Mouse (Mus musculus) embryonic stem cell, embryonic (primary cell): ENCODE measurements at regions not wholly inside any gene's neighbourhood (a gene's known extent, or its start where the extent isn't known, plus 50 kb on each side); places are given as distances from the start of the nearest gene placed in this dataset.

Source experiments
- CTCF ChIA-PET, 4 experiments: fragments of 300-600 bp in 2 of 4; fragments of 350-600 bp in 2 of 4; sonication (Branson Sonifier 250); formaldehyde crosslinking; loops; one replicate each; lab custom pipeline; 2022; ENCODE audit warnings: inconsistent platforms in 2 of 4; lab: Charles Lee
- POLR2A ChIA-PET, 4 experiments: fragments of 300-600 bp in 2 of 4; fragments of 350-600 bp in 2 of 4; sonication (Branson Sonifier 250); formaldehyde crosslinking; loops; one replicate each; lab custom pipeline; 2022; ENCODE audit warnings: antibody characterized with exemption in 4 of 4, inconsistent platforms in 1 of 4; lab: Charles Lee

DNA sequence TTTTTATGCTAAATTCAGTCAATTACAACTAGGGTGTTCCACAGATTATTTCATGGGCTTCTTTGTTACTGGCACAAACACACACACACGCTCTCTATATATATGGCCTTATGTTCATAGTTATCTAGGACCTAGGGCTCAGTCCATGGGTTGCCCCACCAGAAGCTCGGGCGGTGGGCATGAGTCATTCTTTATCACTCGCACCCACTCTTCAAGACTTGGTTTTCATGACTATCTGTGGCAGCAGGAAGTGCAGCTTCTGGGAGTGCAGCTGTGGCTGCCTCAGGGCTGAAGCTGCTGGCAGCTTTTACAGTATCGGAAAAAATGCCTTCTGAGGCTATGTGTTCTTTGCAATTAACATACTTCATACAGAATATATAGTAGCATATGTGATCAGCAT is 198.7 kb downstream of the Ipo11 start:
- POLR2A ChIA-PET, result no interaction called here
- CTCF ChIA-PET, result no interaction called here

DNA sequence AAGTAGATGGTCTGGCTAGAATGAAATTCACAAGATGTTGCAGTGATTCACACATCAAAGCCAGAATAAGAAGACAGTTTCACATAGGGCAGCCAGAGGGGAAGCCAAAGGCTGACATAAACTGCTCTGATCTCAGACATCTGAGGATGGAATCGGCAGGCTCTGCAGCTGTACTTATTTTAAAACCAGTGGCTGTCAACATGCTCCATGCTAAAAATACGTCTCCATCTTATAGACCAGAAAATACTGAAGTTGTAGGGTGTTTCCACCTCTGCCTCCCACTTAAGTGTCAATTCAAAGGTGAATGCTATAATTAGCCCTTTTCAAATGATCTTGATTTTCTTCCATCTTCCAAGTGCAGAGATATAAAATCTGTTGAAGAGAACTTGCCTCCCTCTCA is 202.4 kb downstream of the Ipo11 start:
- ChIA-PET POLR2A (interaction anchor here in 1 of 4 experiments (0.6 kb wide), 1 partner anchor 1915 kb away, joined by 3 read pairs; no protein-coding TSS in a partner anchor), CTCF (interaction anchor here in 1 of 4 experiments (0.7 kb wide), 1 partner anchor 251 kb away, joined by 3 read pairs; no protein-coding TSS in a partner anchor)

DNA sequence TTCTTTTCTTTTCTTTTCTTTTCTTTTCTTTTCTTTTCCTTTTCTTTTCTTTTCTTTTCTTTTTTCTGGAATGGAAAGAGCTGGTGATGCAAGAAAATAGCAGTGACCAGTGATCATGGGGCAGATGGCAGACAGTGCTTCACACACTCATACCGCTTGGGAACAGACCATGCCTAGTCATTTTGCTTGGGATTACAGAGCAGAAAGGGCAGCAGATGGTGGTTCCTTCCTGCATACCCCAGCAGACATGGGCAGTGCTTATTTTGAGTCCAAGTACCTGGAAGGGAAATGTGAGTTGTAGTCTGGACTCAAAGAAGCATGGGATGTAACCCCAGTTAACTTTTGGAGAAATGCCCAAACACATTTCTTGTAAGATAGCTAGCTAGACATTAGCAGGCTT is 203.9 kb downstream of the Ipo11 start:
- ChIA-PET CTCF (no interaction called here), POLR2A (interaction anchor here in 1 of 4 experiments (0.6 to 1.0 kb wide), 2 partner anchors 25 to 1796 kb away, joined by 3 read pairs; no protein-coding TSS in a partner anchor)

DNA sequence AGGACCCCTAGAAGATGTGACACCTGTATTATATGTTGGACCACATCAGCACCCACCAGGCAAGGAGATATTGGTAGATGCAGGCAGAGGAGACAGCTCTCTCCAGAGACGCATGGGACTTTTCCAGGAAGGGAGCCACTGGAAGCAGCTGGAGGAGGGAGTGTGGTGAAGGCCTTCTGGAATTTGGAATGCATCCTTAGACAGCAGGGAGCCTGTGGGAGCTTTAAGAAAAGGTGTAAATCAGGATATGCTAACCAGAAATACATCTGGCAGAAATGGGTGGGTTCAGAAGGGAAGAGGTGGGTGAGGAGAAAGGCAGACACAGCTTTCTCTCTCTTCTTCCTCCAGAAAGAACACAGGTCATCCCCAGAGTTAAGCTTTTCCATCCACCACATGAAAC is 213.4 kb downstream of the Ipo11 start:
- CTCF ChIA-PET, result no interaction called here

DNA sequence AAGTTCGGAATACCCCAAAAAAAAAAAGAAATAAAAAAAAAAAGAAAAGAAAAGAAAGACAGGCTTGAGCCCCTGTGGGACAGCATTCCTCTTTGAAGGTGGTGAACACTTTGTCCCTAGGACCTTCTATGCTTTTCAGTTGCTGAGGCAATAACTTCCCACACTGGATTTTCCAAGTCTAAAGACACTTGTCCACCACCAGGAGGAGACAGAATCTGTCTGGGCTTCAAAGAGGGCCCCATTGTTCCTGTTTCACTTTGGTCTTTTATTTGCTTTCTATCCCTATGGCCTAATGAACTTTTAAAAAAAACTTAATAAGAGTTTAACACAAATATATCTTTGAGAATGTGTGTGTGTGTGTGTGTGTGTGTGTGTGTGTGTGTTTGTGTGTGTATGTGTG is 215.6 kb downstream of the Ipo11 start:
- ChIA-PET CTCF (no interaction called here), POLR2A (interaction anchor here in 1 of 4 experiments (0.7 kb wide), 1 partner anchor 265 kb away, joined by 4 read pairs; no protein-coding TSS in a partner anchor)

More for the DNA sequence above, 213.4 kb downstream of the Ipo11 start:
- POLR2A ChIA-PET, result no interaction called here

DNA sequence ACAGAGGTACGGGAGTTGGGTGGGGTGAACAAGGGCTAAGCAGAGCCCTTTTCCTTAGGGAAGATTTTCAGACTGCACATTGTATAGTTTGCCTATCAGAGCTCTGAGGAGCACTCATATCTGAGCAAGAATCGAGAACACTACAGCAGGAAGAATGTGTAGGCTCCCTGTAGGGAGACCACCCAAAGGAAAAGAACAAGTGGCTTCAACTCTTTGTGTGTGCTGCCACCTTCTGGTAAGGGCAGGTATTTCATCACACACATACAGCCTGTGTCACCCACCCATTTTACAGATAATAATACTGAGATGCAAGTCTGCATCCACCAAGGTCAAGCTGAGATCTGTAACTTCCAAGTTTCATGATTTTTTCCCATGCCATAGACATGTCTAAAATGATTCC is 221.0 kb downstream of the Ipo11 start:
- ChIA-PET POLR2A (no interaction called here), CTCF (interaction anchor here in 1 of 4 experiments (0.7 kb wide), 1 partner anchor 10 kb away, joined by 6 read pairs; no protein-coding TSS in a partner anchor)

DNA sequence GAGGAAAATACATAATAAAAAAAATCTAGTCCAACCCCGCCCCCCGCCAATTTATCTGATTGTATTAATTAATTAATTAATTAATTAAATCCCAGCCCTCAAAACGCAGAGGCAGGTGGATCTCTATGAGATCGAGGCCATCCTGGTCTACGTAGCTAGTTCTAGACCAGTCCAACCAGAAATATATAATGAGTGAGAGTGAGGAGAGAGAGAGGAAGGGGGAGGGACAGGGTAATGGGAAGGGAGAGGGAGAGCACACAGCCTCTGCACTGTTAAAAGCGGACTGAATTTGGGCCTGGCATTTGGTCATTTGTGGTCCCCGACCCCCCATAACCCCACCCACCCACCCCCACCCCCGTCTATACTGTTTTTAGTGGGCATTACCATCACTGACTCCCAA is 221.5 kb downstream of the Ipo11 start:
- ChIA-PET CTCF (interaction anchor here in 1 of 4 experiments (0.7 kb wide), 1 partner anchor 9 kb away, joined by 6 read pairs; no protein-coding TSS in a partner anchor), POLR2A (no interaction called here)

DNA sequence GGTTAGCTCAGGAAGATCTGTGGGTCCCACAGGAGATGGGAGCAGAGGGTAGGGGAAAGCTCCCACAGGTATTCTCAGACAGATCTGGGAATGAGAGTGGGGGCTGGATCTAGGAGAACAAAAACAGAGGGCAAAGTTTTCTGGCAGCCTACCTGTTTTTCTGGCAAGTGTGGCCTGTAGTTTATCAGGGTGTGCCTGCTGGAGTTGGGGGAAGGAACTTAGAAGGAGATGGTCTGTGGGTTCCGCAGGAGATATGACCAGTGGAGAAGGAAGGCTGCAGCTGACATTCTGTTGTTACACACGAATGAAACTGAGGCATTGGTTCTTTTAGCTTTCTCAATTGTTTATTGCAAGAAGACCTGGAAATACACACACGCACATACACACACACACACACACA is 226.2 kb downstream of the Ipo11 start:
- POLR2A ChIA-PET, result no interaction called here
- CTCF ChIA-PET, result no interaction called here

DNA sequence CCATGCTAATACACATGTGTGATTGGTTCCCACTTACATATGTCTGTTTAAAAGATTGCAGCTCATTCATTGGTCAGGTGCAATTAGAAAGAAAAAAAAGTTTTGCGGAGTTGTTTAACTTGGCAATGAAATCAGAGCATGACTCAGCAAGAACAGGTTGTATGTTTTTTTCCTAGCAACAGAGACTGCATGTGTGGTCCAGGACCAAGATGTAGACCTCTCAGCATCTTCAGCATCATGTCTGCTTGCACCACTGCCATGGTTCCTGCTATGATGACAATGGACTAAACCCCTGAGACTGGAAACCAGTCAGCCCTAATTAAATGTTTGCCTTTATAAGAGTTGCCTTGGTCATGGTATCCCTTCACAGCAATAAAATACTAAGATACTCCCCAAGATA is 236.4 kb downstream of the Ipo11 start:
- POLR2A ChIA-PET, result interaction anchor here in 1 of 4 experiments (0.5 kb wide), 1 partner anchor 382 kb away, joined by 3 read pairs; no protein-coding TSS in a partner anchor

DNA sequence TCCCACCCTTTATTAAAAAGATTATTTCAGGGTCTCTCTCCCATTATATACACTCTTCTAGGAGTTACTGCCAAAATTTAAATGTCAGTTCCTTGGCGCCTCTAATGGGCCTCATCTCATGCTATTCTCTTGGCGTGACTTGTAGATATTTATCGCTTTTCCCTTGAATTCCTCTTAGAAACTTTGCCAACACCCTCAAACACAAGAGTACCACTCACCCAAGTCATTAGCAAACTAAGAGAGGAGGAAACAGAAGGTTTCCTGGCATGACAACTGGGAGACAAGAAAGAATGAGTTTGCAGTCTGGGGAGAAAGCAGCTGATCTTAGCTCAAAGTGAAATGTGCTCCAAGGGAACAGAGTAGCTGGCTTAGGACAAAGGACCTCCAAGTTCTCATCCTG is 236.8 kb downstream of the Ipo11 start:
- ChIA-PET POLR2A (interaction anchor here in 1 of 4 experiments (0.5 kb wide), 1 partner anchor 382 kb away, joined by 3 read pairs; no protein-coding TSS in a partner anchor), CTCF (no interaction called here)

More for the DNA sequence above, 236.4 kb downstream of the Ipo11 start:
- CTCF ChIA-PET, result no interaction called here

DNA sequence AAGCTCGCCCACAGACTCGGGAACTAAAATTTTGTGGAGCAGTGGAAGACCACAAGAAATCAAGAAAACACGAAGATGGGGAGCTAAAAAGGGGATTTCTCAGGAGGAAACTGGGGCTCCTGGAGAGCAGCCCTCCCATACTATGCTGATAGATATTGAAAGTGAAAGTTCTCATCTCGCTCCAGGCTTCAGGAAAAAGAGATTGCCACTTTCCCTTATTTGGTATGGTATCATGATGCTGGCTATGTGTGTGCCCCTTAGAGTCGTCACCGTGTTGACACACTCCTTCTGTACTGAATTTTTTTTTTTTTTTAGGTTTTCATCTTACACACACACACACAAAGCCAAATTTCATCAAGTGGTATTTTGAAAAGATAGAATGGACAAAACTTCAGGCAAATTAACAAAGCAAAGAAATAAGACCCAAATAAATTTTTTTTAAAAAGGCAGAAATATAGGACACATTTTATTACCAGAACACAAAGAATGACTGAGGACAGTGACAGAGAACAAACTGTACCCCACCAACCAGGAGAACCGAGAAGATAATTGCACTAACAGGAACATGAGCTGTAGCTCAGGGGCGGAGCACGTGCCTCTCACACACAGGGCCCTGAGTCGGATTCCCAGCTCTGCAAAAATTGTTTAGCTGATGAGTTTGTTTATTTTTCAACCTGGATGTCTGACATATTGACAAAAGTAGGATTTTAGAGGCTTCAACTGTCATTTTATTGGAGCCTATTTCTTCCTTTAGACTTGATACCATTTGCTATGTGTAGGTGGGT is 244.8 kb downstream of the Ipo11 start:
- ChIA-PET CTCF (no interaction called here), POLR2A (interaction anchor here in 1 of 4 experiments (0.6 kb wide), 2 partner anchors 123 to 986 kb away, joined by 6 to 7 read pairs; no protein-coding TSS in a partner anchor)

DNA sequence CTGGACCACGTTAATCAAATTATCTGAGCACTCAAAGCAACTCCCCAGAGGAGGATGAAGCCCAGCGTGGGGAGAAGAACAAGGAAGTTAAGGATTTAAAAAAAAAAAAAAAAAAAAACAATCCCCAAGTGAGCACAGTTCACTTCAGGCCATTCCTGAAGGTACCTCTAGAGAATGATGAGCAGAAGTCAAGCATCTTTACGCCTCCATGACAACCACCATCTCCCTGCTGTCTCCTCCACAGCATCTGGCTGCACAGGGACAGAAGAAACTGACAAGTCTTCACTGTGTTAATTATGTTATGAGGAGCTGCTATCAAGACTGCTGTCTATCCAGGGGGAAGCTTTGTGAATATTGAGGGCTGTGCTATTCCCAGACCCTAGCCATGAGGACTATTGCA is 246.6 kb downstream of the Ipo11 start:
- CTCF ChIA-PET, result no interaction called here
- POLR2A ChIA-PET, result interaction anchor here in 1 of 4 experiments (0.7 kb wide), 1 partner anchor 1069 kb away, joined by 6 read pairs; no protein-coding TSS in a partner anchor

DNA sequence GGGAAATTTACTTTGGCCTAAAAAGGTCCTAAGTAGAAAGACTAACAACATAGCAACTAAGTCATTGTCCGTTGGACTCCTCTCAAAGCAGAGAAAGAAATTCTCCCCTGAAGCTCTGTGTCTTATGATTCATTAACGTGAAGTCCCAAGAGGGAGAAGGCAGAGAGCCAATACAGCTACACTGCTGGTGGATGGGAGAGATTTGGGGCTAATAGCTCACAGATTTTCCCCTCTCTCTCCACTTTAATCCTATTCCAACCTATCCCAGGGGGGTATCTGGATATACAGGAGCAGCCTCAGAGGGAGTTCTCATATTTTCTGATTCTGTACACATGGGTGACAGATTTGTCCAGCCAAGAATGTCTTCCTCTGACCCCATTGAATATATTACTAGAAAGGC is 247.1 kb downstream of the Ipo11 start:
- ChIA-PET POLR2A (no interaction called here), CTCF (no interaction called here)

DNA sequence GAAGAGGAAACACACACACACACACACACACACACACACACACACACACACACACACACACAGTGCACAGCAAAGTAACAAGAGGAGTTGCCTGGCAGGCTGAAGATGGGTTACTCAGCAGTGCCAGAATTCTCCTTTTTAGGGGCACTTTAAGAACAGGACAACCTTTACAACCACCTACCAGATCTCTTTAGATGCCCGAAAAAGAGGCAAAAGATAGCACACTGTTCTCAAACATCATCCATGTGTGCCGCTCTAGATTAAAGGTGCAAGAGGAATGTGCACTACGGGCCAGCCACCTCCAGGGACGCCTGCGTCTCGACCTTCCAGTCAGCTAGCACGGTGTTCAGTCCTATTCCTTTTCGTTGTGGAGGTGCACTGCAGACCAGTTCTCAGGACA is 247.7 kb downstream of the Ipo11 start:
- ChIA-PET CTCF (no interaction called here), POLR2A (no interaction called here)

DNA sequence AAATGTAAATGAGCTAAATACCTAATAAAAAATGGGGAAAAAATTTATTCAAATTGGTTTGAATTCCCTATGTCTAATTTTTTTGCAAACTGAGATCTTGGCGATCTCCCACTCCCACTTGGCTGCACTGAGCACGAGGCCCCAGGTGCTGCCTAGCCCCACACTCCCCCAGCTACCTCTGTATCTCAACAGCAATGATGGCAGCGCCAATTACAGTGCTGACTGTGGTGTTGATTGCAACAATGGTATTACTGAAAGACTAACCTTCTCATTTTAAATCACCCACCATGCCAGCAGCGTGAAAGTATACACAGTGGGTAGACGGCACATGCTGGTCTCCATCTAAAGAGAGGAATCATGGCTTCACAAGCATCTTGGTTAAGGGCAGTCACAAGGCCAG is 267.1 kb downstream of the Ipo11 start:
- CTCF ChIA-PET, result no interaction called here
- POLR2A ChIA-PET, result no interaction called here

DNA sequence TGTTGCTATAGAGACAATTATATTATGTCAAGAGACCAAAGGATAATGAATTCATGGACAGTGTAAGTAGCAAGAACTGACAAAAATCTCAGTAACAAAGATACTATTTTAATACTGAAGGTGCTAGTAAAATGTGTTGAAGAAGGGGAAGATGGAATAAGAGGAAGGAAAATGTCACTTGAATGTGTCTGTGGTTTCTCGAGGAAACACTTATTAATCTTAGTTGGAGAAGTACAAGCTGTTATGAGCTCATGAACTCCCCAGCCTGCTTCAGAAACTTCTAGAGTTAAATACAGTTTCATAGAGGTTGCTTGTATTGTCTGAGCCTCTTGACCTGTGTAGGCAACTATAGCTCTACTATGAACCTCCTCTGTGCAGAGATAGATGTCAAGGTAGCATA is 274.6 kb downstream of the Ipo11 start:
- POLR2A ChIA-PET, result no interaction called here
- CTCF ChIA-PET, result interaction anchor here in 1 of 4 experiments (0.7 kb wide), 1 partner anchor 1528 kb away, joined by 8 read pairs; no protein-coding TSS in a partner anchor

DNA sequence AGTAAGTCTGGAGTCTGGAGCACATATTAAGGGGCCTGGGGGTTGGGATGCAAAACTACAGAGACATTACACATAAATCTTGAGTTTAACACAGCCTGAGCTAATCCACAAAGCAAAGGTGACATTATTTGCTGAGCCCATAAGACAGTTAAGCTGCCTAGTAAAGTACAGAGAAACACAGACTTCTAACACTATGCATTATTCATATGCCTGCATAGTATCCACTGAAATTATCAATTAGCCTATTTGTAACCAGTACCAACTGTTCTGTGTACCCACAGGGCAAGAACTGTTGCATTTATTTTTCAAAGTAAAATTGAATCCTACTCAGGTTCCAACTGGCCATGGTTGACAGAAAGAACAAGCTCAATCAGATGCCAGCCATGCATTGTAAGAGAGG is 287.4 kb downstream of the Ipo11 start:
- POLR2A ChIA-PET, result no interaction called here
- CTCF ChIA-PET, result no interaction called here

DNA sequence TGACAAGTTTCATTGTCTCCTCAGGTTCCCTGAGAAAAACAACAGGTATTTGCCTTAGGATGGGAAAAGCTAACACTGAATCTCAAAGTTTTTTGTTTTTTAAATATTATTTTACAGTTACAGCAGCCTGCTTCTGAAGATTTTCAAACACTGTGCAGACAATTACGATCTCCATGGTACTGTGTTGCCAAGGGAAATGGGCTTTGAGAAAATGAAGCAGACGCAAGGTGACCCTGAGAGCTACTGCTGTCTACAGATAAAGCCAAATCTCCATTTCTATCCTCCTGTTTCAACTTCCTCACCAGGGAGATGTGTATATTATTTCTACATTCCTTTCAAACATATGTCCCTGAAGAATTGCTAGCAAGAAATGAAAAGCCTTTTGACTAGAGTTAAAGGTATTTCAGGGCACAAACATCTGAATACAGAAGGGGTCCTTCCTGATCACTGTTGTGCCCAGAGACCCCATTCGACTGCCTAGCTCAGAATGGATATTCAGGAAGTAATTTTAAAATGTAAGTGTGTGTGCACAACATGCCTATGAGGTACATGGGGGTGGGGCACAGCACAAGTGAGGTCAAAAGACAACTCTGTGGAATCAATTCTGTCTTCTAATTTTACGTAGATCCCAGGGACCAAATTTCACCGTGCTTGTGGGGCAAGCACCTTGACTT is 293.3 kb downstream of the Ipo11 start:
- ChIA-PET CTCF (no interaction called here), POLR2A (no interaction called here)

DNA sequence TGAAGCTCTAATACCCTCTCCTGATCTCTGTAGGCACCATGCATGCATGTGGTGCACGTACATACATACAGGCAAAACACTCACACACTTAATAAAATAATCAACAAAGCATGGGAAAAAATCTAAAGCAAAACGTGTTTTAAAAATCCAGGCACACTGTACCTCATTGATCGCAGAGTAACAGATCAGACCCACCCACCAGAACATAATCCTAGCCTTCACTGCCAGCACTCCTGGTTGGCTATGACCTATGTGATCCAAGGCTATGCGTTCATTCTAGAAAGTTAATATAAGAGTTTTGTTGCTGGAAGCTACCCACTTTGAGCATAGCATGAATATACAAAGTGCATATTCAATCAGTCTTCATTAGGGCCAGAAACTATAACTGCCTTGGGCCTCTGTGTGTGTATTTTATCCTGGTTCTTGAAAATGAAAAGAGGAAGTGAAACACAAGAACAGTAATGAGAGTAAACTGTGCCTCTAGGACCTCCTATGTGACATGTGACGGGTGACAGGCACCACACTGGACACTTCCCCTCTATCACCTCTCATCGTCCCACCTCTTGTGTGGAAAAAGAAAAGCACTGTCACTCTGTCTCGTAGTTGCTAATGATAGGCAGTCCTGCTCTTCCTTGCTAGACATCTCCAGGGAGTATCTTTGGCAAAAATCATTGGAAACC is 297.9 kb downstream of the Ipo11 start:
- CTCF ChIA-PET, result interaction anchor here in 1 of 4 experiments (0.7 kb wide), 1 partner anchor 305 kb away, joined by 3 read pairs; no protein-coding TSS in a partner anchor
- POLR2A ChIA-PET, result interaction anchor here in 1 of 4 experiments (0.8 kb wide), 1 partner anchor 37 kb away, joined by 4 read pairs; no protein-coding TSS in a partner anchor
